Mouse (Mus musculus): Measurements from ENCODE around the gene Pald1. TPM values are rescaled to one million over a fixed set of nuclear protein-coding genes. Genes with fewer than 3 reads are reported as not detected.

Pald1 gene
- total and polyA plus RNA-seq, 3 experiments, result 2.9 to 6.4 TPM; not detected in 1

DNA sequence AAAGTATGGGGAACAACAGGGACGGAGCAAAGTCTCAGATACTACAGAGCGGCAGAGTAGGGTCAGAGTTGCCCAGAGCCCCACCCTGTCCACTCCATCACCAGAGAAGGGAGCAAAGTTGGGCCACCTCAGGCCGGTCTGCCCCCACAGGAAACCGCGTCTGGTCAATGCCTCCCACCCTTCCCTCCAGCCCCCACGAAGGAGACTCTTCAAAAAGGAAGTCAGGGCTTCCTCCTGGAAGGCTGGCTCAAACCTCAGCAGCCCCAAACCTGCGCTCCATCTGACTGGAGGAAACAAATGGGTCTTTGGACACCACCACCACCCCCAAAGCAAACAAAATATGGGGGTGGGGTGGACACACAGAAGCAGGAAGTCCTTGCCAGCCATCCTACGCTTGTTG, 1.5 kb downstream of the Pald1 start:
- H3K36me3 ChIP-seq (ENCODE audit: control insufficient read depth in 1 of 2, insufficient read depth in 2 of 2, low read length in 2 of 2), result peaks cover 0 to 3% of the 10 kb centered on the region in 2 experiments; a peak in 1 of 4 replicates
- no peak for TF ChIP-seq RAD21 (IDR thresholded peaks at IDR 0.05; ENCODE audit: low read depth, low read length)
- TF ChIP-seq BHLHE40 (IDR thresholded peaks at IDR 0.05; ENCODE audit: borderline replicate concordance, low read depth, low read length), result no peak
- no peak for TF ChIP-seq UBTF (IDR thresholded peaks at IDR 0.05; ENCODE audit: borderline replicate concordance, insufficient read depth, low read depth, low read length)
- TF ChIP-seq HCFC1 (IDR thresholded peaks at IDR 0.05; ENCODE audit: low read depth, low read length), result no peak
- TF ChIP-seq USF2 (IDR thresholded peaks at IDR 0.05; ENCODE audit: borderline replicate concordance in 1 of 2, insufficient read depth in 1 of 2, low read depth in 1 of 2, low read length in 2 of 2), result no peak
- TF ChIP-seq EP300 (IDR thresholded peaks at IDR 0.05; ENCODE audit: low read depth in 1 of 2, low read length in 2 of 2), result no peak
- TF ChIP-seq NELFE (IDR thresholded peaks at IDR 0.05; ENCODE audit: low read depth, low read length), result no peak
- TF ChIP-seq MYB (IDR thresholded peaks at IDR 0.05; ENCODE audit: low read depth, low read length), result no peak
- no peak for TF ChIP-seq MYC (IDR thresholded peaks at IDR 0.05; ENCODE audit: low read depth, low read length)
- no peak for TF ChIP-seq NRF1 (IDR thresholded peaks at IDR 0.05; ENCODE audit: insufficient read depth, low read depth, low read length, poor library complexity, severe bottlenecking)
- H3K9ac ChIP-seq (ENCODE audit: control insufficient read depth, low read depth, low read length, poor library complexity, severe bottlenecking), result no peak overlapping the region
- H3K27ac ChIP-seq (ENCODE audit: control insufficient read depth, low read depth, low read length), result no peak overlapping the region
- H3K79me2 ChIP-seq (ENCODE audit: control insufficient read depth, insufficient read depth, low read length, poor library complexity), result no peaks in the 10 kb centered on the region
- H3K4me3 ChIP-seq (ENCODE audit: control insufficient read depth in 1 of 2, insufficient read depth in 1 of 2, low read depth in 2 of 2, low read length in 2 of 2), result no peak overlapping the region
- H3K9me3 ChIP-seq (replicated peaks; ENCODE audit: insufficient read depth, low read length), result no peaks in the 10 kb centered on the region
- peaks cover 0 to 7% of the 10 kb centered on the region in 2 experiments; a peak in 3 of 4 replicates for H3K4me1 ChIP-seq (ENCODE audit: control insufficient read depth in 1 of 2, insufficient read depth in 2 of 2, low read length in 2 of 2)
- no peak for DNase-seq (ENCODE audit: low read depth, low spot score)
- H3K27me3 ChIP-seq (ENCODE audit: control insufficient read depth in 1 of 2, insufficient read depth in 2 of 2, low read length in 2 of 2), result no peaks in the 10 kb centered on the region

DNA sequence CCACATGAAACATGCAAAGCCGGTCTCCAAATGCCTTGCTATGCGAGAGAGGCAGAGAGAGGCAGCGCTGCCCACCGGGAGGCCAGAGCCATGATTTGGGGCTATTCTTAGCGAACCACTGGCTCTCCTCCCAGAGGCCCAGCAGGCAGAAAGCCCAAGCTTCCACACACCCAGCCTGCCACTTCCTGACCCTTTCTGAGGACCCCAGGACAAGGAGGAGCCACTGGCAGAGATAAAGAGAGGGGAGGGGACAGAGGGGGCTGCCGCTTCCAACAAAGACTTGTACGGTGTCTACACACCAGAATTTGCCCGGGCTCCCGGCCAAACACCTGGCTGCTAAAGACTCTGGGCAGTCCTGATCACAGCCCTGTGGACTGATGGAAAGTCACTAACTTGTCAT, 3.1 kb downstream of the Pald1 start:
- Histone ChIP-seq H3K4me3 (ENCODE audit: control insufficient read depth in 1 of 2, insufficient read depth in 1 of 2, low read depth in 2 of 2, low read length in 2 of 2) (no peak overlapping the region), H3K9ac (ENCODE audit: control insufficient read depth, low read depth, low read length, poor library complexity, severe bottlenecking) (no peak overlapping the region)

DNA sequence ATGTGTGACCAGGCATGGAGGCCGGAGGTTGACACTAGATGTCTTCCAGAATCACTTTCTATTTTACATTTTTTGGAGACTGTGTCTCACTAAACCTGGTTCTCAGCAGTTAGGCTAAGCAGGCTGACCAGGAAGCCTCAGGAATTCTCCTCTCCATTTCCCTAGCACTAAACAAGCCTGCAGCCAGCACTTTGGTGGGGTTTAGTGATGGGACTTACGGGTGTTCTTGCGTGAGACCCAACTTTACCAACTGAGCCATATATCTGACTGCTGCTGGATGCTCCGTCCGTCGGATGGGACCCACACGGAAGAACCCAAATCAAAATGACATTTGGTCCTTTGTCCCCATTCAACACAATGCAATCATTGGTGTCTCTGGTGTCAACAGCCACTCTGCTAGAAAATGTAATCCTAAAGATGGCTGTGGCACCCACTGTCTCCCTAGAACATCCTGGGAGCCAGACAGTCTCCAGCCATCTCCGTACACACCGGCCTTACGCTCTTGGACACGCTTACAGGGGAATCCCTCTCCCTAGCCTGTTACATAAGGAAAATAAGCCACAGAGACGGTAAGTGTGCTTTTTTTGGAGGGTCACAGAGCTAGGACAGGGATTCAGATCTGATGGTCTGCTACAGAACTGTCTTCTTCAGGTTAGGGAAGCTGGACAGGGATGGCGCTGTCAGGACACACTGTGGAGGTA, 3.8 kb downstream of the Pald1 start:
- TF ChIP-seq MEF2A (IDR thresholded peaks at IDR 0.05; ENCODE audit: extremely low read depth, insufficient replicate concordance, low read depth, low read length, poor library complexity, severe bottlenecking) (no peak), POLR2AphosphoS5 (IDR thresholded peaks at IDR 0.05; ENCODE audit: borderline replicate concordance, low read depth, low read length) (no peak), EP300 (IDR thresholded peaks at IDR 0.05; ENCODE audit: low read depth in 1 of 2, low read length in 2 of 2) (no peak), POLR2A (IDR thresholded peaks at IDR 0.05; ENCODE audit: control insufficient read depth in 1 of 2, insufficient read depth in 1 of 2, low read depth in 1 of 2, low read length in 2 of 2, poor library complexity in 1 of 2) (no peak)
- no peak for DNase-seq (ENCODE audit: low read depth, low spot score)
- H3K79me2 ChIP-seq (ENCODE audit: control insufficient read depth, insufficient read depth, low read length, poor library complexity), result no peaks in the 10 kb centered on the region
- H3K9me3 ChIP-seq (replicated peaks; ENCODE audit: insufficient read depth, low read length), result no peaks in the 10 kb centered on the region
- no peak overlapping the region for H3K9ac ChIP-seq (ENCODE audit: control insufficient read depth, low read depth, low read length, poor library complexity, severe bottlenecking)
- no peaks in the 10 kb centered on the region for H3K27me3 ChIP-seq (ENCODE audit: control insufficient read depth in 1 of 2, insufficient read depth in 2 of 2, low read length in 2 of 2)
- H3K4me3 ChIP-seq (ENCODE audit: control insufficient read depth in 1 of 2, insufficient read depth in 1 of 2, low read depth in 2 of 2, low read length in 2 of 2), result no peak overlapping the region
- peaks cover 0 to 7% of the 10 kb centered on the region in 2 experiments; a peak in 3 of 4 replicates for H3K4me1 ChIP-seq (ENCODE audit: control insufficient read depth in 1 of 2, insufficient read depth in 2 of 2, low read length in 2 of 2)
- peaks cover 0 to 3% of the 10 kb centered on the region in 2 experiments; a peak in 1 of 4 replicates for H3K36me3 ChIP-seq (ENCODE audit: control insufficient read depth in 1 of 2, insufficient read depth in 2 of 2, low read length in 2 of 2)
- H3K27ac ChIP-seq (ENCODE audit: control insufficient read depth, low read depth, low read length), result no peak overlapping the region

More for the DNA sequence above, 3.1 kb downstream of the Pald1 start:
- no peaks in the 10 kb centered on the region for H3K27me3 ChIP-seq (ENCODE audit: control insufficient read depth in 1 of 2, insufficient read depth in 2 of 2, low read length in 2 of 2)
- DNase-seq (ENCODE audit: low read depth, low spot score), result no peak
- H3K36me3 ChIP-seq (ENCODE audit: control insufficient read depth in 1 of 2, insufficient read depth in 2 of 2, low read length in 2 of 2), result peaks cover 0 to 3% of the 10 kb centered on the region in 2 experiments; a peak in 1 of 4 replicates
- peaks cover 0 to 7% of the 10 kb centered on the region in 2 experiments; a peak in 3 of 4 replicates for H3K4me1 ChIP-seq (ENCODE audit: control insufficient read depth in 1 of 2, insufficient read depth in 2 of 2, low read length in 2 of 2)
- no peaks in the 10 kb centered on the region for H3K9me3 ChIP-seq (replicated peaks; ENCODE audit: insufficient read depth, low read length)
- TF ChIP-seq E2F4 (IDR thresholded peaks at IDR 0.05; ENCODE audit: borderline replicate concordance, low read depth, low read length) (no peak), GATA1 (IDR thresholded peaks at IDR 0.05; ENCODE audit: low read depth, low read length) (no peak), BHLHE40 (IDR thresholded peaks at IDR 0.05; ENCODE audit: borderline replicate concordance, low read depth, low read length) (no peak), POLR2AphosphoS5 (IDR thresholded peaks at IDR 0.05; ENCODE audit: borderline replicate concordance, low read depth, low read length) (no peak)
- no peak overlapping the region for H3K27ac ChIP-seq (ENCODE audit: control insufficient read depth, low read depth, low read length)
- H3K79me2 ChIP-seq (ENCODE audit: control insufficient read depth, insufficient read depth, low read length, poor library complexity), result no peaks in the 10 kb centered on the region

Measured in MEL (cell line).